Mouse (Mus musculus): ENCODE data around the gene Adnp.

DNA sequence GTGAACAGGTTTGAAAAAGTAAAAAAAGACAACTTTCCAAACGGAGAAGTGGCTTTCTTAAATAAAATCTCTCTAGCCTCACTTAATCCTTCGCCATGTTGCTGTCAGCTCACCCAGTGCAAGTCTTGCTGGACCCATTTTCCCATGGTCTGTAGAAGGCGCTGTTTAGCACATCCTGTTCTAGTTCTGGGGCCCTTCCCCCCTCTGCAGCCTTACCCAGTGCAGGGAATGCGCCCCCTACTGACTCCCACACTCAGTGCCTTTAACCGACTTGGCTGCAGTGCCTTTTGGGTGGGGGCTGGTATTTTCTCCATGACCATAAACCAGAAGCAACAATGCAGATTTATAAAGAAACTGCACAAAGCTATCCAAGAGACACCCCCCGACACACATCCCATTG lies 1.6 kb downstream of the Adnp start:
- TF ChIP-seq POLR2A (IDR thresholded peaks at IDR 0.05; ENCODE audit: low read depth, low read length) = no peak
- TF ChIP-seq CTCF (IDR thresholded peaks at IDR 0.05; ENCODE audit: extremely low read depth, insufficient read length, insufficient replicate concordance, low read depth, low read length) = peak; percentile 99
